Mouse (Mus musculus) heart, postnatal 25 days (tissue): ENCODE measurements around the gene Olfr1286. TPM values are rescaled to one million over a fixed set of nuclear protein-coding genes. Genes with fewer than 3 reads are reported as not detected.

Experiments used
- DNase-seq: peaks from one replicate; pipeline ENCODE4 v3.0.0; 2022; ENCODE audit warnings: low spot score
- intact Hi-C: fragments of 180-260 bp; cut with DNase I; formaldehyde crosslinking; loops from one replicate; pipeline ENCODE4 v1.15.1; 2025
- total RNA-seq, 2 experiments: library from RNA; stranded (reverse); gene quantifications; 2 replicates each; pipeline ENCODE4 v1.2.3; 2021

Olfr1286 gene
- not detected for total RNA-seq

- intact Hi-C loops = no loop called here
- DNase-seq = no peak
Observed at GRCm38 (mm10) chr2:111422931-111423330, at the start of gene Olfr1286. TSS of gene Olfr1286 (minus strand) at chr2:111423115.

- intact Hi-C loops = no loop called here
- no peak for DNase-seq
Observed at GRCm38 (mm10) chr2:111448842-111449241, 25.9 kb upstream of the Olfr1286 start, which contains the start of gene Olfr1287. TSS of gene Olfr1287 (plus strand) at chr2:111449142.

- intact Hi-C loops = no loop called here
- no peak for DNase-seq
Observed at GRCm38 (mm10) chr2:111375222-111375621, 47.7 kb downstream of the Olfr1286 start, which contains the start of gene Olfr1284. TSS of gene Olfr1284 (plus strand) at chr2:111375522.

Other genes with a start within 250 kb of the Olfr1286 start
- not detected for gene 4930430A15Rik, start 193.5 kb downstream of the Olfr1286 start, total RNA-seq
- not detected for gene Olfr1275, start 187.8 kb downstream of the Olfr1286 start, total RNA-seq
- not detected for gene Olfr1276, start 168.6 kb downstream of the Olfr1286 start, total RNA-seq
- gene Olfr1277, start 149.0 kb downstream of the Olfr1286 start, total RNA-seq = not detected
- not detected for gene Olfr1278, start 133.0 kb downstream of the Olfr1286 start, total RNA-seq
- gene Olfr1279, start 122.5 kb downstream of the Olfr1286 start, total RNA-seq = not detected
- gene Olfr1280, start 109.1 kb downstream of the Olfr1286 start, total RNA-seq = not detected
- not detected for gene Olfr1281, start 96.6 kb downstream of the Olfr1286 start, total RNA-seq
- not detected for gene Olfr1282, start 87.0 kb downstream of the Olfr1286 start, total RNA-seq
- not detected for gene Olfr1283, start 56.3 kb downstream of the Olfr1286 start, total RNA-seq
- not detected for gene Olfr1284, start 47.6 kb downstream of the Olfr1286 start, total RNA-seq
- gene Olfr1287, start 26.0 kb upstream of the Olfr1286 start, total RNA-seq = not detected
- not detected for gene Olfr1288, start 51.0 kb upstream of the Olfr1286 start, total RNA-seq
- gene Olfr1289, start 57.7 kb upstream of the Olfr1286 start, total RNA-seq = not detected
- gene Olfr1290, start 70.7 kb upstream of the Olfr1286 start, total RNA-seq = not detected
- gene Olfr1291-ps1, start 74.1 kb upstream of the Olfr1286 start, total RNA-seq = not detected
- gene Olfr1293-ps, start 102.1 kb upstream of the Olfr1286 start, total RNA-seq = not detected
- not detected for gene Olfr1294, start 117.2 kb upstream of the Olfr1286 start, total RNA-seq
- gene Olfr1295, start 146.6 kb upstream of the Olfr1286 start, total RNA-seq = not detected
- not detected for gene Olfr1297, start 203.4 kb upstream of the Olfr1286 start, total RNA-seq
- not detected for gene Olfr1298, start 226.1 kb upstream of the Olfr1286 start, total RNA-seq
- gene Olfr1299, start 238.3 kb upstream of the Olfr1286 start, total RNA-seq = not detected